Mouse (Mus musculus) bone marrow, adult 2 months (tissue): ENCODE measurements around the gene Gsn.

ENCODE experiments used
- CTCF ChIP-seq: fragments of 200-500 bp; IDR thresholded peaks from 2 replicates; pipeline ENCODE4 v1.5.1; 2011; ENCODE audit warnings: low read length, control low read depth; ENCODE audit not compliant: control insufficient read depth, insufficient read depth
- POLR2A ChIP-seq: fragments of 200-500 bp; IDR thresholded peaks from 2 replicates; pipeline ENCODE4 v1.6.1; 2011; ENCODE audit warnings: low read depth, mild to moderate bottlenecking, control low read depth, low read length, borderline replicate concordance; ENCODE audit not compliant: control insufficient read depth

- TF ChIP-seq POLR2A (no peak), CTCF (no peak)
Measured at GRCm38 (mm10) chr2:35326931-35327330, 70.8 kb downstream of the Gsn start.
